Mouse (Mus musculus): ENCODE results near the gene Mecom. TPM values are rescaled to one million over a fixed set of nuclear protein-coding genes. Genes with fewer than 3 reads are reported as not detected.

The Mecom gene
- total and polyA plus RNA-seq, 3 experiments, result not detected

DNA sequence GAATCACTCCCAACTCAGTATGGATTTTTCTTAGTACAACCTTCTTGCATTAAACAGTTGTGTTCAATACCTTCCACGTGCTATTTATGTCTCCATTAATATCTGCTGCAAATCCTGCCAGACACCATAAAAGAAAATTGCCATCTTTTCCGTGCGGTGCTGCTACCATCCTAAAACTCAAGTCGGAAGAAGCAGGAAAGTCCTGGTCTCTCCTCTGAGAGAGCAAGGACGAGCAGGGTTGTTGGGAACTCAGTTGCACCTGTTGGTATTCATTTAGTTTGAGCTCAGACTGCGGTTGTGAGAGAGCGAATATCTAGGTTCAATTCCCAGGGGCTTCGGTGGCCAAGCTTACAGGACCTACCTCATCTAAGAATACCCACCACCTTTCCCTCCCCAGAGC, 37.2 kb downstream of the Mecom start:
- Histone ChIP-seq H3K27me3 (replicated peaks) (no peaks in the 10 kb centered on the region), H3K4me1 (ENCODE audit: control insufficient read depth in 1 of 2, insufficient read depth in 2 of 2) (peaks cover 0 to 12% of the 10 kb centered on the region in 2 experiments; a peak in 2 of 4 replicates)

GRCm38 (mm10) chr3:30510105-30510504, 37.7 kb downstream of the Mecom start:
- no peaks in the 10 kb centered on the region for H3K79me2 ChIP-seq (replicated peaks; ENCODE audit: control insufficient read depth, extremely low read depth, insufficient read depth, poor library complexity, severe bottlenecking)
- H3K4me2 ChIP-seq (ENCODE audit: insufficient read depth, low read depth, poor library complexity, severe bottlenecking), result no peak overlapping the region
- TF ChIP-seq SMC3 (IDR thresholded peaks at IDR 0.05; ENCODE audit: low read depth, low read length) (no peak), IRF4 (IDR thresholded peaks at IDR 0.05; ENCODE audit: low read depth, low read length) (no peak), CTCF (conservative IDR thresholded peaks at IDR 0.05 in 1 of 2, IDR thresholded peaks at IDR 0.05 in 1 of 2; ENCODE audit: low read depth in 2 of 2, low read length in 2 of 2) (no peak), NELFE (IDR thresholded peaks at IDR 0.05; ENCODE audit: low read depth, low read length) (no peak), GABPA (IDR thresholded peaks at IDR 0.05; ENCODE audit: insufficient replicate concordance, low read depth, low read length) (no peak), MYC (IDR thresholded peaks at IDR 0.05; ENCODE audit: low read depth, low read length) (no peak), RAD21 (IDR thresholded peaks at IDR 0.05; ENCODE audit: low read depth, low read length) (no peak), HCFC1 (IDR thresholded peaks at IDR 0.05; ENCODE audit: low read depth, low read length) (no peak), ZKSCAN1 (IDR thresholded peaks at IDR 0.05; ENCODE audit: borderline replicate concordance, low read depth, low read length) (no peak), ELF1 (IDR thresholded peaks at IDR 0.05; ENCODE audit: low read depth, low read length) (no peak), KAT2A (IDR thresholded peaks at IDR 0.05; ENCODE audit: insufficient replicate concordance, low read length) (no peak), MXI1 (IDR thresholded peaks at IDR 0.05; ENCODE audit: low read depth, low read length) (no peak), JUN (IDR thresholded peaks at IDR 0.05; ENCODE audit: insufficient read depth, low read depth, low read length) (no peak), ETS1 (conservative IDR thresholded peaks at IDR 0.05; ENCODE audit: low read depth, low read length) (no peak), UBTF (IDR thresholded peaks at IDR 0.05; ENCODE audit: low read depth, low read length) (no peak), ZC3H11A (IDR thresholded peaks at IDR 0.05; ENCODE audit: low read depth, low read length) (no peak), ZMIZ1 (IDR thresholded peaks at IDR 0.05; ENCODE audit: low read depth, low read length) (no peak)
- H3K9me3 ChIP-seq (replicated peaks; ENCODE audit: low read length), result peaks cover 22% of the 10 kb centered on the region
- H3K4me1 ChIP-seq (ENCODE audit: control insufficient read depth in 1 of 2, insufficient read depth in 2 of 2), result peaks cover 0 to 12% of the 10 kb centered on the region in 2 experiments; a peak in 2 of 4 replicates
- no peaks in the 10 kb centered on the region for H3K27me3 ChIP-seq (replicated peaks)
- no peaks in the 10 kb centered on the region for H3K36me3 ChIP-seq (replicated peaks in 1 of 2; ENCODE audit: control insufficient read depth in 1 of 2, insufficient read depth in 1 of 2, low read length in 1 of 2)
- no peak for DNase-seq (ENCODE audit: extremely low read depth)
- dilution Hi-C loops (cut with MboI; ENCODE audit: extremely low pct_ligation_motif_present, extremely low pct_unique_long_range_greater_than_20kb, low sequenced_read_pairs) (no loop called here), in situ Hi-C loops (cut with MboI; ENCODE audit: low pct_ligation_motif_present, low pct_unique_long_range_greater_than_20kb, low sequenced_read_pairs) (no loop called here)
- H3K4me3 ChIP-seq (replicated peaks in 1 of 3; ENCODE audit: low read depth in 2 of 3, low read length in 2 of 3, poor library complexity in 1 of 3), result no peak overlapping the region
- no peak overlapping the region for H3K27ac ChIP-seq (ENCODE audit: insufficient read depth, low read depth)
- H3K9ac ChIP-seq (ENCODE audit: insufficient read depth, low read depth), result no peak overlapping the region

More for the DNA sequence above, 37.2 kb downstream of the Mecom start:
- H3K27ac ChIP-seq (ENCODE audit: insufficient read depth, low read depth), result no peak overlapping the region
- dilution Hi-C loops (cut with MboI; ENCODE audit: extremely low pct_ligation_motif_present, extremely low pct_unique_long_range_greater_than_20kb, low sequenced_read_pairs) (no loop called here), in situ Hi-C loops (cut with MboI; ENCODE audit: low pct_ligation_motif_present, low pct_unique_long_range_greater_than_20kb, low sequenced_read_pairs) (no loop called here)
- no peak overlapping the region for H3K4me3 ChIP-seq (replicated peaks in 1 of 3; ENCODE audit: low read depth in 2 of 3, low read length in 2 of 3, poor library complexity in 1 of 3)
- no peak for TF ChIP-seq SIN3A (IDR thresholded peaks at IDR 0.05; ENCODE audit: low read length)
- H3K4me2 ChIP-seq (ENCODE audit: insufficient read depth, low read depth, poor library complexity, severe bottlenecking), result no peak overlapping the region
- DNase-seq (ENCODE audit: extremely low read depth), result no peak
- no peak overlapping the region for H3K9ac ChIP-seq (ENCODE audit: insufficient read depth, low read depth)
- H3K36me3 ChIP-seq (replicated peaks in 1 of 2; ENCODE audit: control insufficient read depth in 1 of 2, insufficient read depth in 1 of 2, low read length in 1 of 2), result no peaks in the 10 kb centered on the region
- H3K79me2 ChIP-seq (replicated peaks; ENCODE audit: control insufficient read depth, extremely low read depth, insufficient read depth, poor library complexity, severe bottlenecking), result no peaks in the 10 kb centered on the region
- H3K9me3 ChIP-seq (replicated peaks; ENCODE audit: low read length), result peaks cover 27% of the 10 kb centered on the region

Data from CH12.LX (cell line).